Mouse (Mus musculus) right cerebral cortex, adult 18-20 months (tissue): ENCODE measurements at regions not wholly inside any gene's neighbourhood (a gene's known extent, or its start where the extent isn't known, plus 50 kb on each side); places are given as distances from the start of the nearest gene placed in this dataset.

Experiments
- DNase-seq: peaks from one replicate; pipeline ENCODE4 v3.0.0; 2022; ENCODE audit warnings: mixed read lengths

- no peak for DNase-seq
Measured at GRCm38 (mm10) chr9:94378835-94379234, 159.0 kb downstream of the 1190002N15Rik start.

GRCm38 (mm10) chr9:94378291-94378690, 159.6 kb downstream of the 1190002N15Rik start:
- no peak for DNase-seq

- peak; percentile 22 for DNase-seq
Measured at GRCm38 (mm10) chr9:94377346-94378039, 160.4 kb downstream of the 1190002N15Rik start.

- DNase-seq = no peak
Measured at GRCm38 (mm10) chr9:94370976-94371375, 166.9 kb downstream of the 1190002N15Rik start.

- no peak for DNase-seq
Measured at GRCm38 (mm10) chr9:94368231-94368936, 169.5 kb downstream of the 1190002N15Rik start.

GRCm38 (mm10) chr9:94361877-94362697, 175.8 kb downstream of the 1190002N15Rik start:
- no peak for DNase-seq

- no peak for DNase-seq
Measured at GRCm38 (mm10) chr9:94361011-94361410, 176.9 kb downstream of the 1190002N15Rik start.

GRCm38 (mm10) chr9:94358150-94358549, 179.7 kb downstream of the 1190002N15Rik start:
- no peak for DNase-seq

- no peak for DNase-seq
Measured at GRCm38 (mm10) chr9:94342011-94342410, 195.9 kb downstream of the 1190002N15Rik start.

- DNase-seq = no peak
Measured at GRCm38 (mm10) chr9:94341531-94341930, 196.3 kb downstream of the 1190002N15Rik start.

- no peak for DNase-seq
Measured at GRCm38 (mm10) chr9:94333450-94333849, 204.4 kb downstream of the 1190002N15Rik start.

GRCm38 (mm10) chr9:94323011-94323410, 214.9 kb downstream of the 1190002N15Rik start:
- DNase-seq = no peak

GRCm38 (mm10) chr9:94302575-94302974, 235.3 kb downstream of the 1190002N15Rik start:
- peak; percentile 19 for DNase-seq

- no peak for DNase-seq
Measured at GRCm38 (mm10) chr9:94301896-94302295, 236.0 kb downstream of the 1190002N15Rik start.

GRCm38 (mm10) chr9:94295431-94295830, 242.4 kb downstream of the 1190002N15Rik start:
- DNase-seq = no peak

GRCm38 (mm10) chr9:94292147-94292546, 245.7 kb downstream of the 1190002N15Rik start:
- DNase-seq = no peak

GRCm38 (mm10) chr9:94289546-94289945, 248.3 kb downstream of the 1190002N15Rik start:
- no peak for DNase-seq

- DNase-seq = no peak
Measured at GRCm38 (mm10) chr9:94287559-94287958, 250.3 kb downstream of the 1190002N15Rik start.

GRCm38 (mm10) chr9:94278657-94279585, 259.0 kb downstream of the 1190002N15Rik start:
- peak; percentile 79 for DNase-seq

GRCm38 (mm10) chr9:94277096-94277495, 260.8 kb downstream of the 1190002N15Rik start:
- no peak for DNase-seq

GRCm38 (mm10) chr9:94269213-94269612, 268.7 kb downstream of the 1190002N15Rik start:
- no peak for DNase-seq

- no peak for DNase-seq
Measured at GRCm38 (mm10) chr9:94267243-94267642, 270.6 kb downstream of the 1190002N15Rik start.
